Mouse (Mus musculus) neural tube, embryonic 11.5 days (tissue): Measurements from ENCODE around the gene Yes1. TPM values are rescaled to one million over a fixed set of nuclear protein-coding genes. Genes with fewer than 3 reads are reported as not detected.
A peak's percentile ranks its signal among the peaks of the same experiment; 100 is the strongest.
"Not testable (repeated sequence)": the region's sequence is repeated elsewhere in the genome, so short reads cannot be mapped to it uniquely, and the experiment has no call there.

Experiments used
- ATAC-seq: fragments of 200-750 bp; cut with Nextera tagmentation; 2 replicates; pipeline ENCODE4 v1.8.0; 2017; ENCODE audit warnings: moderate number of reproducible peaks, mild to moderate bottlenecking, moderate TSS enrichment, moderate library complexity; ENCODE audit not compliant: insufficient read depth, low FRiP score, low TSS enrichment
- DNase-seq: peaks from one replicate; pipeline ENCODE4 v3.0.0-alpha.2; 2015; ENCODE audit warnings: low spot score
- H3K27ac ChIP-seq: fragments of 300-500 bp; sonication (generic); 2 replicates; pipeline ENCODE4 v1.5.1; 2014; ENCODE audit warnings: low read depth, mild to moderate bottlenecking, low read length
- H3K27me3 ChIP-seq: fragments of 300-500 bp; sonication (generic); 2 replicates; pipeline ENCODE4 v1.6.1; 2014; ENCODE audit warnings: mild to moderate bottlenecking, low read length, mixed read lengths; ENCODE audit not compliant: control insufficient read depth, insufficient read depth
- H3K36me3 ChIP-seq: fragments of 300-500 bp; sonication (generic); 2 replicates; pipeline ENCODE4 v1.6.1; 2014; ENCODE audit warnings: mild to moderate bottlenecking, low read length, moderate library complexity, mixed read lengths; ENCODE audit not compliant: control insufficient read depth, insufficient read depth
- H3K4me1 ChIP-seq: fragments of 300-500 bp; sonication (generic); 2 replicates; pipeline ENCODE4 v1.6.1; 2014; ENCODE audit warnings: low read length, mixed read lengths; ENCODE audit not compliant: control insufficient read depth, insufficient read depth
- H3K4me2 ChIP-seq: fragments of 300-500 bp; sonication (generic); 2 replicates; pipeline ENCODE4 v1.6.1; 2014; ENCODE audit warnings: low read depth, mild to moderate bottlenecking, moderate library complexity
- H3K4me3 ChIP-seq: fragments of 300-500 bp; sonication (generic); 2 replicates; pipeline ENCODE4 v1.5.1; 2014; ENCODE audit warnings: low read depth, low read length
- H3K9ac ChIP-seq: fragments of 300-500 bp; sonication (generic); 2 replicates; pipeline ENCODE4 v1.6.1; 2014; ENCODE audit warnings: mild to moderate bottlenecking, low read length
- H3K9me3 ChIP-seq: fragments of 300-500 bp; sonication (generic); 2 replicates; pipeline ENCODE4 v1.6.1; 2016; ENCODE audit warnings: low read length; ENCODE audit not compliant: control insufficient read depth
- WGBS: fragments of 180-500 bp; shearing (Covaris S2); extraction: QIAGEN DNeasy Blood & Tissue Kit; methylation state at CpG from one replicate; pipeline ENCODE4 v1.1.7; 2014; 5-methylcytosine and 5-hydroxymethylcytosine counted together
- polyA plus RNA-seq: library from polyadenylated mRNA; unstranded; fragments of >200 nt; fragmentation: Nextera tagmentation; extraction: Ambion mirVana; gene quantifications from 2 replicates; pipeline ENCODE4 v1.2.1, GENCODE M21; 2014

Gene Yes1
- polyA plus RNA-seq, 1 experiment from 2014 or later, result 31.6 TPM

DNA sequence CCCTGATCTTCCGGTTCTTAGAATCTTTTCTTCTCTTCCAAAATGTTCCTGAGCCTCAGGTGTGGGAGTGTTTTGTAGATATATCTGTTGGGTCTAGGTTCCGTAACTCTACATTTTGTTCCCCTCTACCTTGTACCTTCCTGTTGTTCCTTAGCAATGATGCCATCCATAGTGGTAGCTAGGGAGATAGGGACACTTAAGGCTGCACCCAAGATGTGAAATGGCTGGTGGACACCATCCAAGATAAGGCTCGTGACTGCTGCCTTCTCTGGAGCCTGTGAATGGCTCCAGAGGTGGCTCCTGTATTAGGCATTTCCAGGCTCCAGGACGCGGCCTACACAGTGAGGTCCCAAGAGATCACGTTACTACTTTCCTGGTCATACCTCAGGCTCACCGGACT, 117.3 kb downstream of the Yes1 start:
- Histone ChIP-seq H3K27me3 (no peaks in the 10 kb centered on the region), H3K4me3 (no peak overlapping the region), H3K9me3 (no peaks in the 10 kb centered on the region), H3K36me3 (no peaks in the 10 kb centered on the region), H3K27ac (no peak overlapping the region), H3K4me1 (no peaks in the 10 kb centered on the region), H3K9ac (no peak overlapping the region), H3K4me2 (no peak overlapping the region)
- WGBS, result 85% methylated on average over 7 of the region's 7 CpGs
- ATAC-seq (no peak), DNase-seq (no peak)

DNA sequence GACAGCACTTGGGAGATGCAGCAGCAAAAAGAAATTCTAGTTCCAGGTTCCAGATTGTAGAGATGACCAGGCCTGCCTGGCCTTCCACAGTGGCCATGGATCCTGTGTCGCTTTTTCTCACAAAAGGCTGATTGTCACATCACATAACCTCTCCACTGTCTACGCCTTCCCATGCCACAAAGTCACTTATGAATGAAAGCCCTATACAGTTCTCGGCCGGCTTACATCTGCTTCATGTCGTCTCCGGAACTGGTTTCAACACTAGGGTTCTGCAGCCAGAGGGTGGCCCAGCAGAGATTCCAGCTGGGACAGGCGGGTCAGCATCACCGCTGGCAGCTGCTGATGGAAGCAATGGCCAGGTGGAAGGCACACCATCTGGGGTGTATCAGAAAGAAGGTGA, 117.9 kb downstream of the Yes1 start:
- Histone ChIP-seq H3K4me2 (no peak overlapping the region), H3K27me3 (no peaks in the 10 kb centered on the region), H3K9ac (no peak overlapping the region), H3K4me3 (no peak overlapping the region), H3K9me3 (no peaks in the 10 kb centered on the region), H3K36me3 (no peaks in the 10 kb centered on the region), H3K27ac (no peak overlapping the region), H3K4me1 (no peaks in the 10 kb centered on the region)
- 84% methylated on average over 8 of the region's 8 CpGs for WGBS
- no peak for ATAC-seq
- DNase-seq, result no peak

DNA sequence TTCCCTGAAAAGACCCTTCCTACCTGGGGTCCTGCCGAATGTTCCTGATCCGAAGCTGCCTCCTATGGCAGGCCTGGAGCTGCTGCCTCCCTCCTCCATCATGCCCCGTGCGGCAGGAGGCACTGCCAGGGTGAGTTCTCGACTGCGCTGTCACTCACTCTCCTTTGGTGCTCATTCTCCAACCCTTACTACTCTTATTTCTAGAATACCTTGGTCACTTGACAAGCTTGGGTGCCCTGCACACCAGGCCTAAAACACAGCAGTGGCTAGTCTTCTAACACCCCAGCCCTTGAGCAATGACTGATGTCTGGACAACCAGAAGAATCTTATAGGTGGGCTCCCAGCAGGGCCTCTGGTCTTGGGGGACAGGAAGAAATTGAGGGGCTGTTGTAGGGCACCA, 122.9 kb downstream of the Yes1 start:
- H3K27me3 ChIP-seq, H3K4me1 ChIP-seq, DNase-seq, H3K9ac ChIP-seq, H3K36me3 ChIP-seq, H3K9me3 ChIP-seq, H3K27ac ChIP-seq, H3K4me3 ChIP-seq, H3K4me2 ChIP-seq: not testable (repeated sequence)
- peak; percentile 48; the same call in 1 of the 2 replicates for ATAC-seq
- 88% methylated on average over 6 of the region's 6 CpGs for WGBS

DNA sequence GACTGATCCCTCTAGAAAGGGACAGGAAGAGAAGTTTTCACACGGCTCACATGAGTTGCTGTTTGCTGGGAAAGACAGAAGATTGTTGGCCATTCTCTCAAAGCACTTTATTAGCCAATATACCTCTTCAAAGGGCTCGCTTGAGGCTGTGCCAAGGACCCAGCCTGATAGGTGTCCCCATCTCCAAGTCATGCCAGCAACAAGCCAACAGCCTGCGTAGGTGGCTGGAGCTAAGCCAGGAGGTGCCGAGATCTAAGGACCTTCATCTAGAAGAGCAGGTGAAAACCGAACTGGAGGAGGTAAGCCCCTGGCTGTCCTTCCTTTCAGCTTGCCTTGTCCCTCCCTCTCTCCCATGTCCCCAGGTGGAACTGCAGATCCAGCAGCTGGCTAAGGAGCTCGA, 124.8 kb downstream of the Yes1 start:
- Histone ChIP-seq H3K9ac (no peak overlapping the region), H3K4me1 (no peaks in the 10 kb centered on the region), H3K4me2 (no peak overlapping the region), H3K9me3 (no peaks in the 10 kb centered on the region), H3K36me3 (no peaks in the 10 kb centered on the region), H3K27ac (no peak overlapping the region), H3K4me3 (no peak overlapping the region), H3K27me3 (no peaks in the 10 kb centered on the region)
- WGBS, result 85% methylated on average over 6 of the region's 6 CpGs
- ATAC-seq (no peak), DNase-seq (no peak)

Other genes starting within 250 kb of the Yes1 start
- gene Ppp1cb, start 152.3 kb upstream of the Yes1 start, polyA plus RNA-seq, result 236 and 242 TPM in 2 replicates
- gene Pisd, start 174.5 kb downstream of the Yes1 start, polyA plus RNA-seq, result 72.1 and 78.3 TPM in 2 replicates
- gene Gm20671, start 215.9 kb downstream of the Yes1 start, polyA plus RNA-seq, result not detected in 2 replicates
- 12.1 and 12.4 TPM in 2 replicates for gene Prr14l, start 243.1 kb downstream of the Yes1 start, polyA plus RNA-seq